Mouse (Mus musculus) mouse embryonic stem cell (cell line): Measurements from ENCODE around the gene Engase.

Source experiments
- in situ Hi-C, 2 experiments: fragments of 300-500 bp; cut with MboI; formaldehyde crosslinking; loops; 1 replicate in 1 of 2; 3 replicates in 1 of 2; pipeline ENCODE4 v1.14.3; 2019 to 2020; ENCODE audit warnings: low sequenced_read_pairs in 2 of 2, low pct_unique_long_range_greater_than_20kb in 1 of 2, mixed read lengths in 1 of 2; ENCODE audit not compliant: unreplicated experiment in 1 of 2

The Engase gene

DNA sequence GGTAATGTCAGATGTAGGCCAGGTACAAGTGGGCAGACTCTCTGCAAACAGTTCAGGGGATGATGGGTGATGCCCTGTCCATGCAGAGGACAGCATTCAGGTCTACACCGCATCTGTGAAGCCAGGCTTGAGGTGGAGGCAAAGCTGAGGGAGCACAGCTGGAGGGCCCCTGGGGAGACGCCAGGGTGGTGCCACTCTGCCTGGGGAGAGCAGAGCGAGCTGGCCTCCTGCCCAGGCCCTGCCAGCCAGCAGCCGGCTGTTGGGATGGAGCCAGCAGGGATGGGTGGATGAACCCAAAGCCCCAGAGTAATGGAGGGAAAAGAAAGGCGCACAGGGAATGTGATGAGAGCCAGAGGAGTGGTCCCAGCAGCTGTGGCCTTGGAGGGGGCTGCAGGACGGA is 35.2 kb downstream of the Engase start:
- in situ Hi-C loops = no loop called here

DNA sequence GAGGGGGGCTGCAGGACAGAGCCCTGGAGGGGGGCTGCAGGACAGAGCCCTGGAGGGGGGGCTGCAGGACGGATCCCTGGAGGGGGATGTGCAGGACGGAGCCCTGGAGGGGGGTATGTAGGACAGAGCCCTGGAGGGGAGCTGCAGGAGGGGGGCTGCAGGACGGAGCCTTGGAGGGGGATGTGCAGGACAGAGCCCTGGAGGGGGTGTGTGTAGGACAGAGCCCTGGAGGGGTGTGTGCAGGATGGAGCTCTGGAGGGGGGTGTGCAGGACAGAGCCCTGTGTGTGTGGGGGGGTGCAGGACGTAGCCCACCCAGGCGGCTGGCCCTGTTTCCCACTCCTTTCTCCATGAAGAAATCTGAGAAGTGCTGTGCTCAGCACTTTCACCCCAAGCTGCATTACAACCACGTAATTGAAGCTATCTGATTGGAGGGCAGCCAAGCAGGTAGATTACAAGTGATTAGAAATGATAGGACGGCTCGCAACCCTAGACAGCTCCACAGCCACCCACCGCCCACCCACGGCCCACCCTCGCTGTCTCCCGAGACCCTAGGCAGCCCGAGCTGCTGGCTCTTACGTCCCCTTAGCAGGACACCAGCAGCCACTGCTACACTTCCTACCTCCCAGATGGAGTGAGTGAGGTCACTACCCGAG is 35.8 kb downstream of the Engase start:
- in situ Hi-C loops = no loop called here

DNA sequence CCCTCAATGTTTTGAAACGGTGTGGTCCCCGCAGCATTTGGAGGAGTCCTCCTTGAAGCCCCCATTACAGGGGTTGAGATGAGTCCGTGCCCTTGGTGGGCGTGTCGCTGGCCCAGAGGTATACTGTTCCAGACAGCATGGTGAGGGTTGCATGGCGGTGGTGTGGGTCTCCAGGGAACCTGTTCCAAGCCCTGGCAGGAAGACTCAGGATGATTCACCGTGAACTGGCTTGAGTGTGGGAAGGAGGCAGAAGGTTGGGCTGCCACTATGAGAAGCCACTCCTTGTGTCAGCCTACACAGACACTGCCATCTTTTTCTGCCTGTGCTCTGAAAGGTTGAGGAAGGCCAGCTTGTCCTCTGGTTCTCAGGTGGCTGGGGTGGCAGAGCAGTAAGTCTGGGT is 41.3 kb downstream of the Engase start:
- in situ Hi-C loops = no loop called here

DNA sequence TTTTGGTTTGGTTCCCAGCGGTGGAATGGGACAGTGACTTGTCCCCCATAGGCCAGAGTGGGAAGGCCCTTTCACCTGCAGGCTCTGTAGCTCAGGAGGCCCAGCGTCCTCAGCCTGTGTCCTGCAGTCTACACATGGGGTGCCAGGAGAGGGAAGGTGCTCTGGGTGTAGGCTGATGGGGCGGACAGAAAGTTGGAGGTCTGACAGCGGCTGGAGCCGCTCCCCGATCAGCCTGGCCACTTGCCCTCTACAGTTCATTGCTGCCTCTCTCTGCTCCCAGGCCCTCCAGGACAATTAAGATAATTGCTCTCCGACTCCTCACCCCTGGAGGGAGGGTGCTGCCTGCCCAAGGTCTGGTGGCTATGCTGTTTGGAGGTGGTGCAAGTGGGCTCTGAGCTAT is 42.1 kb downstream of the Engase start:
- in situ Hi-C loops = no loop called here

DNA sequence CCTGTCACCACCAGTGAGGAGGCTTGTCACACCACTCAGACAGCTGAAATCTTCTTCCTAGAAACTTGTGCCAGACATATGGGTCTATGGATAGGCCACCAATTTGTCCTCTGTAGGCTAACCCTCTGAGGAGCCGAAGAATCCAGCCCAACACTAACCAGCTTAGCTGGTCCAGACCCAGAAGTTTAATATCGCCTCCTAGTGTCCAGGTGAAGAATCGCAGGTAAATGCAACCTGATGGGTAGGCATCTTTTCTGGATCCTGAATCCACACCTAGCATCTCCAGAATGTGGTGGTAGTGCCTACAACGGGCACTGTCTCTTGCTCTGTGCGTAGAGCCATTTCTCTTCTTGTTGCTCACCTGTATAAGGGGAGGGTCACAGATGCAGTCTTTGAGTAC is 43.6 kb downstream of the Engase start:
- in situ Hi-C loops = no loop called here

DNA sequence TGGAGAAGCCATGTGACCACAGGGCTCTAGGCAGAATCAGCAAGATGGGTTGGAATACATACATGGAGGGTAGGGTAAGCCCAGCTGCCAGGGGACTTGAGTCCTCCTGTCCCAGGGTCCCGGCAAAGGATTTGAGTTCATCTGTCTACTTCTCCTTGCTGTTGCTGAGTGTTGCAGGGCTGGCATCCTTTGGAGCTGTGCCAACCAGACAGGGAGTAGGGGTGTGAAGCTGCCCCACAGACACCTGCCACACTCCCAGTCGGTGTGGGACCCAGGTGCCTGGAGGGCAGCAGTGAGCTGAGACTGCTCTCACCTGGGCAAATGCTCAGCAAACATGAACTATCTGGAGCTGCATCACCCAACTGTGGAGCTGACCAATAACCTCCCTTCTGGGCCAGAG is 44.3 kb downstream of the Engase start:
- in situ Hi-C loops = no loop called here

DNA sequence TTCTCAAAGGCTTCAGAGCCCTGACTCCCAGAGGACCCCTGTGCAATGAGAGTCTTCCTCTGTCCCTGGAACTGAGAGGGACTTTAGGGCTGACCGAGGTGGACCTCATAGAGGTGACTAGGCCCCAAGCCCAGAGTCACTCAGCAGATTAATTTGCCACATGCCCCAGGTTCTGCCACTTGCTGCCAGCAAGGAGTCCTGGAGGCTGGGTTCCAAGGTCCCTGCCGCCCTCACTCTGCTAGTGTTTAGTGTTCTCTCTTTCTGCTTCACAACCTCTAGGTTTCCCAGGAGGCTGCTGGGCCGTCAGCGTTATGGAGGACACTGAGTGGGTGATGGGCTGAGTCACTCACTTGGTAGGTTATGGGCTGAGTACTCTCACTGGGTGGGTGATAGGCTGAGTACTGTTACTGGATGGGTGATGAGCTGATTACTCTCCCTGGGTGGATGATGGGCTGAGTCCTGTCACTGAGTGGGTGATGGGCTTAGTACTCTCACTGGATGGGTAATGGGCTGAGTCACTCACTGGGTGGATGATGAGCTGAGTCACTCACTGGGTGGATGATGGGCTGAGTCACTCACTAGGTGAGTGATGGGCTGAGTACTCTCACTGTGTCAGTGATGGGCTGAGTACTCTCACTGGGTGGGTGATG is 47.0 kb downstream of the Engase start:
- in situ Hi-C loops = no loop called here

DNA sequence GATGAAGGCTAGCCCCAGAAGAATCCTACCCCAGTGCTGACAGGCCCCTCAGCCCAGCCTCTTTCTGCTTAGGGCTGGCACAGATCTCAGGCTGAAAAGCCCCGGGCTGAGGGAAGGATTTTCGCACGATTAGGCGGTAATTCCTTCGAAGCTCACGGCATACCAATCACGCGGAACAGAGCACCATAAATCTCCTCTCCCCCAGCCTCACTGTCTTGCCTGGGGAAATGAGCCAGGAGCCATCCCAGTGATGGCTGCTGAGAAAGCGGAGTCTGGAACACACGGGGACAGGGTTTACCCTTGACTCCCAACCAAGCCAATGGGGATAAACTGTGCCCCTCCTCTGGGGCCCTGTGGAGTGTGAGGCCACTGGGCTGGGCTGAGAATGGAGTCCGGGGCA is 48.4 kb downstream of the Engase start:
- in situ Hi-C loops = no loop called here

DNA sequence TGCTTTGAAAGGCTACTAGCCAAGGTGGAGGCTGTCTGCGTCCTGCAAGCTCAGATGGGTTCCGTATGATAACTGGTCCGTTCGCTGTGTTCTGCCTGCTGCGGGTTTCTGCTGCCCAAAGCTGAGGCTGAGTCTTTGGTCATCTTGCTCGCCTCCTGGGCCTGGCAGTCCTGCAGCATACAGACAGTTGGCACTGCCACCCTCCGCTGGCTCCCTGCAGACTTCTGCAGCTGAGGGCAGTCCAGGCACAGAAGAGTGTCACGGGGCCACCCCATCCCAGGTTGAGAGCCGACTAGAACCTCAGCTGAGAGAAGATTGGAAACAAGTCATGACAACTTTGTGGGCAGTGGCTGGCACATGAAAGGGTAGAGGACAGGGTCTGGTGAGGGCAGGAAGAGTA is 52.1 kb downstream of the Engase start:
- in situ Hi-C loops = no loop called here

DNA sequence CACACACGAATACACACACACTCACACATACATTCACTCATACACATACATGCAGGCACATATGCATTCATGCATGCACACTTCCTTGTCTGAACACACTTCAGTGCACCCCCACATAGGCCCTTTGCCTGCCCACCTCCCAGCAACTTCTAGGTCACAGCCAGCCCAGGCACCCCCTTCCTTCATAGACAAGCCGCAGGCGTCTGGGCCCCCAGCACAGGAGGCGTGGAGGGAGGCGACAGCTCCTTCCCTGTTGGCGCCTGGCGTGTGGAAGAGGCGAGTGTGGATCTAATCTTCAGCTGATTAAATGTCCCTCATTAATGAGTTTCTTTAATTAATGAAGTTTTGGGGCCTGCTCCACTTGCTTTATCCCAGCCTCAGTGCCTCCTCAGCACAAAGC is 53.7 kb downstream of the Engase start:
- in situ Hi-C loops = no loop called here

DNA sequence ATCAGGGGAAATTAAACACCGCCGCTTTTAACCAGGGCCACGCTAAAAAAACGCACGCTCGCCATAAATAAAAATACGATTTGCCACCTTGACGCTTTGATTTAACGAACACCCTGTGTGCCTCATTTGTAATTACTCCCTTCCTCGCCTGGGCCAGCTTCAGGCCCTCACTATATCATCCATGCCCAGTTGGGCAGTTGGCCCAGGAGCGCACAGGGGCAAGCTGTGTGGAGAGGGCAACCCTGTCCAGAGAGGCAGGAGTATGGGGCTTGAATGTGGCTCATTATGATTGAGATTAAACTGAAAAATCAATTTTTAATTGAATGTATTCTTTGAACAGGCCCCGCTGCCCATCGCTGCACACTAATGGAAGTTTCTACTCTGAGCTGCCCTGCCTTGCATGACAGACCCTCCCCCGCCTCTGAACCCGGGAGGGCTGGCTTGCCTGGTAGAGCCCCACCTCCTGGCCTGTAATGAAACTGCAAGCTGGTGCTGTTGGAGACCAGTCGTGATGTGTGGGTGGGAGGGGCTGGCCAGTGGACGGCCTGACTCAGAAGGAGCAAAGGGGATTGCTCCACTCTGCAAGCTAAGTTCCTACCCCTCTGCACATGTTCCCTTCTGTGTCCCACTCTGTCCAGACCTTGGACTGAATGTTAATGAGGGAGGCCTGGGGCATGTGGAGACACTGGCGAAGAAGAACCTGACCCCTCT is 57.9 kb downstream of the Engase start:
- in situ Hi-C loops = no loop called here

DNA sequence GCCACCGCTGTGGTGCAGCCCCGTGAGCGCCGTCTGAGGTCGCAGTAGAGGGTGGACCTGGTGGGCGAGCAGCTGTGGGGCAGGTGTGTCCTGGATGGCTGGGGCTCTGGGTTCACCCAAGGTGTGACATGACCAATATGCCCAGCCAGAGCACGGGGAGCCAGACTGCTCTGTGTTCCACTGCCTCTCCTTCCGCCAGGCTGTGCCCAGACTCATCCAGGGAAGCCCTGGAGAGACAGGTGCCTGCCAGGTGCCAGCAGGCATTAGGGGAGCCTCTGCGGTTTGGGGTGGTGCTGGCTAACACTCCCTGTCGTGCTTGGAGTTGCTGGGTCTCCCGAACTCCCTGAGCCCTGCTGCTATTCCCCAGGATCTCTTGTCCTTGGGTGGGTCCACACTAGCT is 61.4 kb downstream of the Engase start:
- in situ Hi-C loops = no loop called here
